Mouse (Mus musculus): ENCODE data around the gene Evi5l.

GRCm38 (mm10) chr8:4247951-4248540 lies 81.7 kb downstream of the Evi5l start, which contains the start of gene Tgfbr3l:
- TF ChIP-seq CTCF (IDR thresholded peaks at IDR 0.05; ENCODE audit: low read depth, low read length) (no peak), POLR2A (IDR thresholded peaks at IDR 0.05; ENCODE audit: insufficient read depth, low read length) (no peak), EP300 (IDR thresholded peaks at IDR 0.05; ENCODE audit: insufficient read depth, low read depth, low read length) (no peak)
